Mouse (Mus musculus) heart, embryonic 13.5 days (tissue): ENCODE results near the gene Tcp11l2. TPM values are rescaled to one million over a fixed set of nuclear protein-coding genes. Genes with fewer than 3 reads are reported as not detected.

Source experiments
- ATAC-seq: fragments of 200-750 bp; cut with Nextera tagmentation; 2 replicates; pipeline ENCODE4 v1.8.0; 2017; ENCODE audit warnings: moderate TSS enrichment; ENCODE audit not compliant: insufficient number of reproducible peaks, low FRiP score, low TSS enrichment; ENCODE audit errors: extremely low read depth
- H3K27ac ChIP-seq: fragments of 300-500 bp; sonication (generic); replicated peaks from 2 replicates; pipeline ENCODE4 v1.5.1; 2015; ENCODE audit warnings: moderate library complexity, mild to moderate bottlenecking, inconsistent platforms
- H3K27me3 ChIP-seq: fragments of 300-500 bp; sonication (generic); replicated peaks from 2 replicates; pipeline ENCODE4 v1.6.1; 2015; ENCODE audit warnings: mild to moderate bottlenecking, inconsistent platforms
- H3K36me3 ChIP-seq: fragments of 300-500 bp; sonication (generic); 2 replicates; pipeline ENCODE4 v1.6.1; 2015; ENCODE audit warnings: mild to moderate bottlenecking, inconsistent platforms
- H3K4me1 ChIP-seq: fragments of 300-500 bp; sonication (generic); 2 replicates; pipeline ENCODE4 v1.6.1; 2015; ENCODE audit warnings: inconsistent platforms
- H3K4me2 ChIP-seq: fragments of 300-500 bp; sonication (generic); 2 replicates; pipeline ENCODE4 v1.6.1; 2015; ENCODE audit warnings: inconsistent platforms, mild to moderate bottlenecking, moderate library complexity
- H3K4me3 ChIP-seq: fragments of 300-500 bp; sonication (generic); 2 replicates; pipeline ENCODE4 v1.5.1; 2015; ENCODE audit warnings: moderate library complexity, mild to moderate bottlenecking, inconsistent platforms
- H3K9ac ChIP-seq: fragments of 300-500 bp; sonication (generic); 2 replicates; pipeline ENCODE4 v1.6.1; 2015; ENCODE audit warnings: inconsistent platforms, mild to moderate bottlenecking, moderate library complexity
- H3K9me3 ChIP-seq: fragments of 300-500 bp; sonication (generic); 2 replicates; pipeline ENCODE4 v1.6.1; 2016; ENCODE audit warnings: inconsistent platforms
- WGBS: fragments of 180-500 bp; shearing (Covaris S2); methylation state at CpG from one replicate; pipeline ENCODE4 v1.1.7; 2015; ENCODE audit warnings: mixed read lengths; 5-methylcytosine and 5-hydroxymethylcytosine counted together
- polyA plus RNA-seq: library from polyadenylated mRNA; unstranded; fragments of >200 nt; fragmentation: Nextera tagmentation; extraction: Ambion mirVana; gene quantifications from 2 replicates; pipeline ENCODE4 v1.2.1, GENCODE M21; 2015

The Tcp11l2 gene
- polyA plus RNA-seq, 1 experiment from 2014 or later, result 30.6 TPM

- Histone ChIP-seq H3K4me3 (no peak overlapping the region), H3K36me3 (no peaks in the 10 kb centered on the region), H3K4me2 (no peak overlapping the region), H3K9me3 (peaks cover 6% of the 10 kb centered on the region), H3K9ac (no peak overlapping the region), H3K27ac (no peak overlapping the region), H3K4me1 (peaks cover 8% of the 10 kb centered on the region), H3K27me3 (no peaks in the 10 kb centered on the region)
- 82% methylated on average over 4 of the region's 4 CpGs for WGBS
- no peak for ATAC-seq
These were observed 16.4 kb upstream of the Tcp11l2 start for GRCm38 (mm10) chr10:84559986-84560385.

- Histone ChIP-seq H3K4me1 (peaks cover 8% of the 10 kb centered on the region), H3K27me3 (no peaks in the 10 kb centered on the region; the same call in 1 of the 2 replicates), H3K36me3 (no peaks in the 10 kb centered on the region), H3K4me3 (no peak overlapping the region), H3K27ac (no peak overlapping the region), H3K4me2 (no peak overlapping the region), H3K9me3 (peaks cover 6% of the 10 kb centered on the region), H3K9ac (no peak overlapping the region)
- WGBS, result 74% methylated on average over 5 of the region's 5 CpGs
- ATAC-seq, result no peak
These were observed 14.3 kb upstream of the Tcp11l2 start for GRCm38 (mm10) chr10:84562121-84562520.

- Histone ChIP-seq H3K9me3 (peaks cover 6% of the 10 kb centered on the region), H3K4me3 (no peak overlapping the region), H3K27ac (no peak overlapping the region), H3K4me2 (no peak overlapping the region), H3K9ac (no peak overlapping the region), H3K4me1 (peaks cover 8% of the 10 kb centered on the region), H3K36me3 (no peaks in the 10 kb centered on the region), H3K27me3 (no peaks in the 10 kb centered on the region; the same call in 1 of the 2 replicates)
- WGBS, result 57% methylated on average over 13 of the region's 13 CpGs
- no peak for ATAC-seq
These were observed 13.6 kb upstream of the Tcp11l2 start for GRCm38 (mm10) chr10:84562567-84563554.

- 75% methylated on average over 8 of the region's 8 CpGs for WGBS
- Histone ChIP-seq H3K4me1 (peaks cover 8% of the 10 kb centered on the region), H3K4me3 (no peak overlapping the region), H3K27me3 (no peaks in the 10 kb centered on the region; the same call in 1 of the 2 replicates), H3K9ac (no peak overlapping the region), H3K36me3 (no peaks in the 10 kb centered on the region), H3K4me2 (no peak overlapping the region), H3K9me3 (no peaks in the 10 kb centered on the region), H3K27ac (no peak overlapping the region)
- ATAC-seq, result no peak
These were observed 12.0 kb upstream of the Tcp11l2 start for GRCm38 (mm10) chr10:84564427-84564826.

- Histone ChIP-seq H3K4me1 (0 out of 2 replicates have a peak, but pooled peaks cover 4% of the 10 kb centered on the region), H3K9ac (no peak overlapping the region), H3K36me3 (no peaks in the 10 kb centered on the region), H3K4me2 (no peak overlapping the region), H3K4me3 (no peak overlapping the region), H3K27ac (no peak overlapping the region), H3K27me3 (peaks cover 7% of the 10 kb centered on the region; the same call in 1 of the 2 replicates), H3K9me3 (no peaks in the 10 kb centered on the region)
- no peak for ATAC-seq
- WGBS, result 77% methylated on average over 10 of the region's 10 CpGs
These were observed 5.3 kb upstream of the Tcp11l2 start for GRCm38 (mm10) chr10:84571052-84571639.

- 59% methylated on average over 5 of the region's 5 CpGs for whole genome bisulfite sequencing
- Histone ChIP-seq H3K36me3 (no peaks in the 10 kb centered on the region), H3K9ac (no peak overlapping the region), H3K27ac (peak overlapping the region; percentile 85; the same call in 1 of the 2 replicates), H3K4me2 (no peak overlapping the region), H3K9me3 (no peaks in the 10 kb centered on the region), H3K4me1 (peaks cover 19% of the 10 kb centered on the region), H3K4me3 (no peak overlapping the region), H3K27me3 (peaks cover 7% of the 10 kb centered on the region; the same call in 1 of the 2 replicates)
- no peak for ATAC-seq
These were observed 2.6 kb upstream of the Tcp11l2 start for GRCm38 (mm10) chr10:84573671-84574420.

GRCm38 (mm10) chr10:84576029-84576394 lies 414 bp upstream of the Tcp11l2 start:
- ATAC-seq, result peak; percentile 62
- Histone ChIP-seq H3K27ac (peak overlapping the region; percentile 85), H3K36me3 (no peaks in the 10 kb centered on the region), H3K4me3 (peak overlapping the region; percentile 83), H3K9ac (peak overlapping the region; percentile 74), H3K9me3 (no peaks in the 10 kb centered on the region), H3K4me2 (peak overlapping the region; percentile 90), H3K4me1 (peaks cover 27% of the 10 kb centered on the region), H3K27me3 (0 out of 2 replicates have a peak, but pooled peaks cover 7% of the 10 kb centered on the region)
- under 1% methylated on average over 14 of the region's 14 CpGs for WGBS

GRCm38 (mm10) chr10:84577071-84577727 lies 773 bp downstream of the Tcp11l2 start:
- WGBS, result 3% methylated on average over 38 of the region's 38 CpGs
- Histone ChIP-seq H3K9ac (peak overlapping the region; percentile 87), H3K27me3 (0 out of 2 replicates have a peak, but pooled peaks cover 7% of the 10 kb centered on the region), H3K4me3 (peak overlapping the region; percentile 83), H3K4me1 (peaks cover 39% of the 10 kb centered on the region), H3K36me3 (no peaks in the 10 kb centered on the region), H3K4me2 (peak overlapping the region; percentile 90), H3K9me3 (no peaks in the 10 kb centered on the region), H3K27ac (peak overlapping the region; percentile 85)
- peak; percentile 12 for ATAC-seq

- 52% methylated on average over 10 of the region's 10 CpGs for WGBS
These were observed 2.3 kb downstream of the Tcp11l2 start for GRCm38 (mm10) chr10:84578738-84579137.

GRCm38 (mm10) chr10:84579527-84579926 lies 3.1 kb downstream of the Tcp11l2 start:
- Histone ChIP-seq H3K4me3 (peak overlapping the region; percentile 83), H3K27me3 (0 out of 2 replicates have a peak, but pooled peaks cover 7% of the 10 kb centered on the region), H3K36me3 (no peaks in the 10 kb centered on the region), H3K27ac (no peak overlapping the region), H3K4me1 (peaks cover 55% of the 10 kb centered on the region), H3K9me3 (no peaks in the 10 kb centered on the region), H3K4me2 (peak overlapping the region; percentile 90), H3K9ac (no peak overlapping the region)
- WGBS, result 51% methylated on average over 2 of the region's 2 CpGs
- no peak for ATAC-seq

More at GRCm38 (mm10) chr10:84578738-84579137, 2.3 kb downstream of the Tcp11l2 start:
- Histone ChIP-seq H3K27ac (no peak overlapping the region), H3K36me3 (no peaks in the 10 kb centered on the region), H3K4me3 (peak overlapping the region; percentile 83), H3K4me2 (peak overlapping the region; percentile 90), H3K4me1 (peaks cover 47% of the 10 kb centered on the region), H3K9me3 (no peaks in the 10 kb centered on the region), H3K27me3 (0 out of 2 replicates have a peak, but pooled peaks cover 7% of the 10 kb centered on the region), H3K9ac (peak overlapping the region; percentile 51)
- ATAC-seq, result no peak
